Mouse (Mus musculus) lung, adult 2 months (tissue): ENCODE measurements around the gene Ube2f.

Source experiments
- CTCF ChIP-seq: fragments of 200-500 bp; IDR thresholded peaks from 2 replicates; pipeline ENCODE4 v1.5.1; 2011; ENCODE audit warnings: mild to moderate bottlenecking, low read length, control low read depth; ENCODE audit not compliant: insufficient read depth
- POLR2A ChIP-seq: fragments of 200-500 bp; IDR thresholded peaks from 2 replicates; pipeline ENCODE4 v1.6.1; 2011; ENCODE audit warnings: low read depth, mild to moderate bottlenecking, control low read depth, low read length, borderline replicate concordance; ENCODE audit errors: extremely low read depth

DNA sequence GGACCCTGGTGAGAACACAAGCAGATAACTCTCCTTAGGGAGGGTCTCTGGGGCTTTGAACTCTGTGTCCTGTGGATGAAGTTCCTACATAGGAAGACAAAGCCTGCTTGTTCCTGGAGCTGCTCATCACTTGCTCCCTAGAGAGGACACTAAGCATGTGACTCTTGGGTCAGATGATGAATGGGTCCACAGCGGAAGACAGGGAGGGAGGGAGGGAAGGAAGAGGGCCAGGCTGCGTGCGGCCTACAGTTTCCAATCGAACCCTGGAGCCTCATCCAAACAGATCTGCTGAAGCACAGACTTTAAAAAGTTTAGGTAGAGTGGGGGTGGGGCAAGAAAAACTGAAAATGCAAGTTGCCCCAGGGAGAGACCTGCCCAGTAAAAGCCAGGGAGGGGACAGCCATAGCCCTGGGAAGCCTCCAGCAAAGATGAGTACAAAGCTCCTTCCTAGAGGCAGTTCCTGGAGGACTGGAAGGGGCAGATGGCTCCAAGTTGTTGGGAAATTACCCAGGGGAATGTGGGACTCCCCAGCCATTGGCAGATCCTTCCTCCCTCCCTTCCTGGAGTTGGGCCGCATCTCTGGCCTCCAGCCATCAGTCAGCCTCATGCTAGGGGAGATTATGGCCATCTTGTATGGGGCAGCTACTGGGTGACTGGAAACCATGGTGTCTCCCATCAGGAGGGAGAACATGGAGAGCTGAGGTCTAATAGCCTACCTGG lies 49.8 kb downstream of the Ube2f start:
- TF ChIP-seq CTCF (no peak), POLR2A (0 out of 2 replicates have a peak, but pooled peaks have one; percentile 20)
